Mouse (Mus musculus) kidney, adult 9 months (tissue): Measurements from ENCODE around the gene Etv4.

Experiments used
- DNase-seq: peaks from one replicate; pipeline ENCODE4 v3.0.0; 2022

The Etv4 gene

DNA sequence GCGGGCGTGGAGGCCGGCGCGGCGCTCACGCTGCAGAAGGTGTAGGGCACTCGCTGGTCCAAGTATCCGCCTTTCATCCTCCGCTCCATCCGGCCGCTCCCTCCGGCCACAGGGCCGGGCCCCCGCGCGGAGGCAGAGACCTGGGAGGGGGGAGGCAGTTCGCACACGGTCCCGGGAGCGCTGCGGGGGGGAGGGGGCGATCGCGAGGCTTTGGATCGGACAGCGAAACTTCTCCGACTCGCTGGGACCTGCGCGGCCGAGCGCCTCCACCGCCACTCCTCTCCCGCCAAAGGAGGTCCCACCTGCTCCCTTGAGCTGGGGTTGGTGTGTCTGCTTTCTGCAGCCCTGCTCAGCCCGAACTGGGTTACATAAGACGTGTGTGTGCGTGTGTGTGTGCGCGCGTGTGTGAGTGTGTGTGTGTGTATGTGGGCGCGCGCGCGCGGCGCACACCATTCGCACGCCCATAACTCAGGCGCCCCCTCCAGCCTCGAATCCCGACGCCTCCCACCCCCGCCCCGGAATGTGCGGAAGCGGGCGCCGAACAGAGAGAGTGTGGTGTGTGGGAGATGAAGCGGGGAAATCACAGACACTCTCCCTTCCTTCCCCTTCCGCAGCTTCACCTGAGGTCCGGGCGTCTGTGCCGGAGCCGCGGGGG lies 556 bp downstream of the Etv4 start:
- no peak for DNase-seq

DNA sequence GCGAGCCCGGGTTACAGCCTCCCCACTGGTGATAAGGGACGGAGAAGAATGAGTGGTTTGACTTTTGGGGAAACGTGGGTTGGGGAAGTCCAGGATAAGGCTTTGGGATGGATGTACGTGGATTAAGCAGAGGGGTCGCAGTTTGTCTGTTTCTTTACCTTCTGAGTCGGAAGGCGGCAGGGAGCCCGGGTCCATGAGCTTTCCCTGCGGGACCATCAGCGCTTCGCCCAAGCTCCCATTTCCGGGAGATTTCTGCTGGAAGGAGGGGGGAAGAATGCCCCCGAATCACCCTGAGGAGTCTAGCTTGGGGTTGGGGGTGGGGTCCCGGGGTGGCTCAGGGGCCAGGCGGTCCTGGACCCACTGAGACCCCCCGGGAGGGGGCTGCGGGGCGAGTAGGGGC lies 1.1 kb downstream of the Etv4 start:
- no peak for DNase-seq

DNA sequence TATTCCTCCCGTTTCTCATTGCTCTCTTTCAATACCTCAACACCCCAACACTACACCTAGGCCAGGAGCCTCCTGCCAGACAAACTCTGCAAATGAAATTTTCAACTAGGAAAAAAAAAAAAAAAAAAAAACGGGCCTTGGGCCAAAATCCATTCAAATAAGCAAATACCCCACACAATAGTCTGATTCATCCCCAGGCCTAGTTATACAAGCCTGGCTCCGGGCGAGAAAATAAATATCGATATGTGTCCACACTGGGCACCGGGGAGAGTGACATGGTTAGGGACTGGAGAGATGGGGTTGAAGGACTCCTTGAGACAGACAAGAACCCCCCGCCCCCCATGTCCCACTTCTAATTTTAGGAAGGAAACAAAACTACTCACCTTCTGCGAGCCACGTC lies 1.6 kb downstream of the Etv4 start:
- no peak for DNase-seq

DNA sequence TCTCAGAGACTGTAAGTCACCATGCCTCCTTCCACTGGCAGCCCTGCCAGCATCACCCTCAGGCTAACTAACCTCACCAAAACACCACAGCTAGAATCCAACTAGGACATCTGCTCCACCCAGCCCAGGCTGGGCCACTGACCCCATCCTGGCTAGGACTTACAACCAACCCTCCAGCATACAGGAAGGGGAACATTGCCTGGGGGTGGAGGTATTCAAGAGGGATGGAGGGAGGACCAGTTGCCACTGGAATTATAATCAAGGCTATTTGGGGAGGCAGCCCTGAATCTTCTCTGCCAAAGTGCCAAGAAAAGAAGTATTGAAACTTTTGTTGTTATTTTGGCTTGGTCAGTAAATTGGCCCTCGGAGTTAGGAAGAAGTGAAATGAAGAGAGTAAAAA lies 2.0 kb downstream of the Etv4 start:
- no peak for DNase-seq

DNA sequence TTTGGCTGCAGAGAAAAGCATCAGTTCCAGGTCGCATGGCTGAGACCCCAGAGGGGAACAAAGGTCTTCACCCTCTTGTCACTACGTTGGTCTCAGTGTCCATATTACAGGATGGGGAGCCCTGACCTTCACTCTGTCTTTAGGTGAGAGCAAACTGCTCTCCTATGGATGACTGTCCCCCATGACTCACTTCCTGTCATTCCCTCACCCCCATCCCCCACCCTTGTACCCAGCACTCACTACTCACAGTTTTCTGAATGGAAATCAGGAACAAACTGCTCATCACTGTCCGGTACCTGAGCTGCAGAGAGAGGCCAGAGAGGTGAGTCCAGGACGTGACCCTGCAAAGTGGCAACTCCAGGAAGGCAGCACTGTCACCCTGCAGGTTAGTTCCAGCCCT lies 8.3 kb downstream of the Etv4 start:
- DNase-seq = no peak

DNA sequence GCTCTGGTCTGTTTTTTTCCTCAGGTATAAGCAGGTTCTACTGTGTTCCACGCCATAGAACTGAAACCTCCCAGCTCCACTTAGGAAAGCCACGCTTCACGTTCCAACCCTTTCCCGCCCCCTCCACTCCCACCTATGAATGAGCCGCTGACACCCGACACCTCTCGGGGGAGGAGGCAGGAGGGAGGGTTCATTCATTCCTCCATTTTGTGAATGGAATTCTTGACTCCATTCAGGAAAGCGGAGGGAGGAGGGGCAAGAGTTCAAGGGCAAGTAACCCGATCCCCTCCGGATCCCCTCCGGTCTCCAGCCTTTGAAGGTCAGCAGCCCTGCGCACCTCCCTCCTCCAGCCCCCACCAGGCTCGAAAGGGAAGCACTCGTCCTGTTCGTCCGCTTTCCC lies 12.7 kb downstream of the Etv4 start:
- peak; percentile 70 for DNase-seq

DNA sequence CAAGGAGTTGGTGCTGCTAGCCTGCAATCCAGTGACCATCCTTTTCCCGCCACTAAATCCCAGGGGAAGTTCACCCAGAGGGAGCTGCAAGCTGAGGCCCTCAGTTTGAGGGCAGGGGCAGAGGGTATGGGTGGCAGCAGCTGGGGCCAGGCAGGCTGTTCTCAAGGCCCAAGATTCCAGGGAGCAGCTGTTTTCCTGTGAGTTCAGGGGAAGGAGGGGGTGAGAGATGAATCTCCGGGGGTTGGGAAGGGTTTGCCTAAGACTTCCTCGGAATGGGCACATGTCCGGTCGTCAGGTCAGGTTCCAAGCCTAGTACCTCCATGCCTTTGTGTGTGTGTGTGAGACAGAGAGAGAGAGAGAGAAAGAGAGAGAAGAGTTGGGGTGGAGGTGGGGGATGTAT lies 13.1 kb downstream of the Etv4 start:
- no peak for DNase-seq

DNA sequence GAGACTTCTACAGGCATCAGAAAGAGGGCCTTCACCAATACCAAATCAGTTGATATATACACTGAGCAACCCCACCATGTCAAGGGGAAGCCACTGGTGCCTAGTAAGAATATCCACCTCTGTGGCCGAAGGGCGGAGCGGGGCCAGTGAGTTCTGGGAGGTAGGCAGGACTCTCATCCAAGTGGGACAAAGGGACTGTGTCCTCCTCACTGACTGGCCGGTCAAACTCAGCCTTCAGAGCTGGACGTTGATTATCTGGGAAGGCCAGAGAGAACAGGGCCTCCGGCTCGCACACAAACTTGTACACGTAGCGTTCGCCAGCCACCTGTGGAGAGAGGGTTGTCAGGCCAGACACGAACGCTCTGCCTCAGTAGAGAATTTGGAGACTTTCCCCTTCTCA lies 14.9 kb downstream of the Etv4 start:
- DNase-seq = no peak

DNA sequence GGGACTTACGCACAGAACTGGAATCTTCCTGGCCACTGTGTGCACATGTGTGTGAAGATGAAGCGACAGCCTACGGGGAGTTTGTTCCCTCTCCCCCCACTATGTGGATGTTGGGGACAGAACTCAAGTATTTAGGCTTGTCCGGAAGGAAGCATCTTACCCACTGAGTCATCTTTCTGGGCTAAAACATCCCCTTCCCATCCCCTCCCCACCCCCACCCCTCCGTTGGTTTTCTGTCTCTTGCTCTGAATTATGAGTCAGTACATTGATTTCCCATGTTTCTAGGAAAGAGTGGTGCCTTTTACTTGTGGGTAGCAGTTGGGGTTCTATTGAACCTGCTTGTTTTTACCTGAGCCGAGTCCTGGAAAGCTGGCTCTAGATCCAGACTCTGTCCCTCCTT lies 16.4 kb downstream of the Etv4 start:
- no peak for DNase-seq

DNA sequence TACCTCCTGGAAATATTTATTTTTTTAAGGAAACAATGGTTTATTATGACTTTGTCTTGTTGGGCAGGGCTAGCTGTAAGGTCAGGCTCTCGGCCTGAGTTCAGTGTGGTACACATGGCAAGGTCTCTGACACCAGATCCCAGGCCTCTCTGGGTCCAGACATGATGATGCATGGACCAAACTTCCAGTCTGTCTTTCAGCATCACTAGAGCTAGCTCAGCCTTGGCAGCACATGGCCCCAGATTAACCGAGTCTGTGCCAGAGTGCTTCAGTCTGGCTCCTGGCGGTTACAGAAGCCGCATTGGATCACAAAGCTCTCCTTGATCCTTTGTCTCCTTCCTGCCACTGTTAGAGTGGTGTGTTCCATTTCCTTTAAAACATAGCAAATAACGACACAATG lies 17.8 kb downstream of the Etv4 start:
- DNase-seq = no peak

DNA sequence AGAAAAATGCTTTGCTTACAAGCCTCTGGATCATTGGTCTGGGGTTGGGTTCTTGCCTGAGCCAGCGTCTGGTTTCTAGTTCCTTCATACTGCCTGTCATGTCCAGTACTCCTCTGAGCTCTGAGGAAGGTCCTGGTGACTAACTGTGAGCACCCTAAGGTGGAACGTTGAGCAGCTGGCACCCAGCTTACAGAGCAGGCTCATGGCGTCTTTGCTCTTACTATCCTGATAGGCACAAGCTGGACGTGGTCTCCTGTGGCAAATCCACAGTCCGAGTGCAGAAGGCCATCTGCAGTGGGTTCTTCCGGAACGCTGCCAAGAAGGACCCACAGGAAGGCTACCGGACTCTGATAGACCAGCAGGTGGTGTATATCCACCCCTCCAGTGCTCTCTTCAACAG lies 20.6 kb downstream of the Etv4 start:
- DNase-seq = no peak

DNA sequence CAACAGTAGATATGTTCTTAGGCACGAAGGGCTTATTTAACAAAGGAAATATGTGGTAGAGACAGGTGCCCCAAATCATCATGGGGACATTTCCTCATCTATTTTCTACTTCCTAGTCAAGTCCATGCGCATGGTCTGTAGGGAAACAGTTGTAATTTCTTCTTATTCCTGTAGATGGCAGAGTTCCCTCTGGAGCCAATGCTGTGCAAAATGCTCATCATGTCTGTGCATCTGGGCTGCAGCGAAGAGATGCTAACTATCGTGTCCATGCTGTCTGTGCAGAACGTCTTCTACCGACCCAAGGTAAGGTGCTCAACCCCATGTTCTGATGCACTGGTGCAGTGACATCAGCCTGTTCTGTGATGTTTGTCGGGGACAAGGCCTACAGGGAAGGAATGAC lies 21.4 kb downstream of the Etv4 start:
- DNase-seq = peak; percentile 58

DNA sequence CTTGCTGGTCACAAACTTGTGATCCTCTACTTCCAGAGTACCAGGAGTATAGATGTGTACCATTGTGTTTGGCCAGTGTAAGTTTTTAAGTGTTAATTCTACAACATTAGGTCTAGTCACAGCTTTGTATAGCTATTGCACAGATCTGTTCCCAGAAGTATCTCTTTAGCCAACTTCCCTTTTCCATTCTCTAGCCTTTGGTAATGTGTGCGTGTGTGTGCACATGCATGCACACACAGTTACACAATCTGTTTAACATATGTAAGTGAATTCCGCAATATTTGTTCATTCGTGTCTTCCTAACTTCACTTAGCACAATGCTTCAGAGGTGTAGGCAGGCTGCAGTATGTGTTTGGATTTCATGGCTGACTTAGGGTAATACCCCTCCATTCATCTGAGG lies 25.6 kb downstream of the Etv4 start:
- DNase-seq = no peak

DNA sequence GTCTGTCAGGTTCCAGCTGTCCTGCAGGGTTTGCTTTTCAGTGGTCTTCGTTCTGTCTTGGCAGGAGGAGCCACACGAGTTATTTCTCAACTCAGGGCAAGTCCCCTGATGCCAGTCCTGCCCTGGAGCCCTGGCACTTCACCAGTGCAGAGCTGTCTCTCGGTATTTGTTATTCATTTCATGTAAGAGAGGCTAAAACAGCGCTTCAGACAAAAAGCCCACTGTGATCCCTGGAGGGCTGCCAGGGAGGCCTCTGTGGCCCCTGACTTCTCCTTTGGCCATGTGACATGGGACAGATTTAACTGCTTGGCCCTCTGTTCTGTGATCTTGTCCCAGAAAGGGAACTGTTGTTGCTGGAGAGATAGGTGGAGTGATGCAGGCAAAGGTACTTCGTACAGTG lies 26.7 kb downstream of the Etv4 start:
- no peak for DNase-seq

DNA sequence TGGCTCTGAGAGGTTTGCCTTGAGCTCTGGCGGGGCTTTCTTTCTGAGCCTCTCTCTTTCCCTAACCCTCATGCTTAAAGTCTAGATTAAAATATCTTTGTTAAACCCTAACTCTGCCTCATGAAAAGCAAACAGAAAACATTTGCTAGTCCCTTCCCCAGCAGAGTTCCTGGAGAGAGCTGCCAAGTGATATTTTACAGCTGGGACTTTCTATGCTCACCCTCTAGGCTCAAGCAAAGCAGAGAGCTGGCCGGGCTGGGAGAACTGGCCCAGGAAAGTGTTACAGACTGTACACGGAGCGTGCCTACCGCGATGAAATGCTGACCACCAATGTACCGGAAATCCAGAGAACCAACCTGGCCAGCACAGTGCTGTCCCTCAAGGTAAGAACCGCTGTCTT lies 27.8 kb downstream of the Etv4 start:
- DNase-seq = no peak

DNA sequence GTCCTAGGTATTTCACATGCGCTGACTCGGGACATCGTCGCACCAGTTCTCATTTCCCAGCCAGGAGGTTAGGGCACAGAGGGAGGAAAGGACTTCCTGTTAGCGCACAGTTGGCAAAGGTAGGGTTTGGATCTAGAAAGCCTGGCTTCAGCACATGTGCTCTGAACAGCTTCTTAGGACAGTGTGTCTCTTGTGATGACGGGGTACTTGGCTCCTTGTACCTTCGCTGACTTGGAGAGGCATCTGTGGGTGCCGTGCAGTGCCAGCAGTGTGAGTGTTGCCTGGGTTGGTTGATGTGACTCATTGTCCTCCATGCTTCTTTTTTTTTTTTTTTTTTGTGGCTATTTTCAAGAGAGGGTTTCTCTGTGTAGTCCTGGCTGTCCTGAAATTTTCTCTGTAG lies 28.6 kb downstream of the Etv4 start:
- DNase-seq = no peak

DNA sequence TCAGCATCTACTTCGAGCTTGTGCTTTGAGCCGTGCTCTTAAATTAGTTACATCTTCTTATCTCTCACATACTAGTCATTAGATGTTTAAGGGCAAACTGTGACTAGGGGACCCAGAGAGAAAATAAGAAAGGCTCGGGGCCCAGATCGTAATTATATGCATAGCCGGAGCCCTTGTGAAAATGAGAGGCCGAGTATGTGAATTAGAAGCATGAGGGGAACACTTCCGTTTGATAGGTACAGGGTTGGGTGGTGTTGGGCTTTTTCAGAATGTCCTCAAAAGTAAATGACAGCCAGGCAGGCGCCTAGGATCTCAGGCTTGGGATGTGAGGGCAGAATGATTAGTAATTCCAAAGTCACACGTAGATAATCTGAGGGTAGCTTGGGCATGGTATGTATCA lies 51.6 kb downstream of the Etv4 start:
- no peak for DNase-seq

DNA sequence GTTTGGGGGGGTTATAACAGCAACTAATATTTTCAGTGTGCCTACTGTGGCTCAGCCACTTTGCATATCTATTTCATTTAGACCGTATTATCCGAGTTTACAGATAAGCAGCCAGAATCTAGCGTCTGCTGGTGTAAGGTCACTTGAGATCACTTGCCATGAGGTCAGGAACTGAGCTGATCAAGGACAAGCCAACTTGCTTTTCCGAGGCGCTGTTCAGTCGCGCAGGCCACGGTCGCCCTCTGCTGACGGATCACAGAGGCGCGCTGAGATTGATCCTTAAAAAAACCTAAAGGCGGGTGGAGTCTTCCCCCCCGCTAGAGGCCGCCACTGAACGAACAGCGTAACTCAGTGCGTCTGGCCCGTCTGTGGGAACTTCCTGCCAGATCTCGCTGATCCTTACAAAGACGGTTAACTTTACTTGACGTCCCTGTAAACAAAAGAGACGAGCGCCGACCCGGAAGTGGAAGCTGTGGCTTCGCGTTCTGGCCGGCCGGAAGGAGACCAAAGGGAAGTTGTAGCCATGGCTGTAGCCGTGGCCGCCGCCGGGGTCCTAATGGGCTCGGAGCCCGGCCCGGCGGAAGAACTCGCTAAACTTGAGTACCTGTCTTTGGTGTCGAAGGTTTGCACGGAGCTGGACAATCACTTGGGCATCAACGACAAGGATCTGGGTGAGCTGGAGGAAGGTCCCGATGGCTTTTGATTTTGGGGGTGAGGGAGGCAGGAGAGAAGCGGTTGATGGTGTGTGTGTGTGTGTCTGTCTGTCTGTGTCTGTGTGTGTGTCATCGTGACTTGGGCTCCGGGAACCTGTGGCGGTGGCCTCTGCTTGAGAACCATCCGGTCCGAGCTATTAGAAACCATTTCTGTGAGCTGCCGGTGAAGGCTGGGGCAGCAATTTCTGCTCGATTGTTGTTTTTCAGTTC lies 52.4 kb downstream of the Etv4 start, which contains the start of gene Dhx8:
Gene Dhx8, plus strand, starts transcription at position 402 of the 923 bp plus-strand sequence.
- peak; percentile 99 for DNase-seq

DNA sequence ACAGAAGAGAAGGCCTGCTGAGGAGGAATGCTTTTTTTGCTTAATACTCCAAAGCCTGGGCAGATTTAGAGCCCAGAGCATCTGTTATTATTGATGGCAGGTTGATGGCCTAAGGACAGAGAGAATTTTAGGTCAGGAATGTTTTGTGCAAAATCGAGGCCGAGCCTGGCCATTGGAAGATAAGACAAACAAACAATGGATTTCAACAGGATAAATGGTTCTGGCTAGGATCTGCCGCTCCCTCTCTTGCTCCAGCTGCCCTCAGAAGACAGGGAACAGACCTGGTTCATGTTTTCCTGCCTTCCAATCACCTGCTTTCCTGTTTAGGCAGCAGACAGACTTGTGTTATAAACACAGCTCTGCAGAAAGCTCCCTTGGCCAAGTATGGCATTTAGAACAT lies 55.9 kb downstream of the Etv4 start:
- DNase-seq = no peak

DNA sequence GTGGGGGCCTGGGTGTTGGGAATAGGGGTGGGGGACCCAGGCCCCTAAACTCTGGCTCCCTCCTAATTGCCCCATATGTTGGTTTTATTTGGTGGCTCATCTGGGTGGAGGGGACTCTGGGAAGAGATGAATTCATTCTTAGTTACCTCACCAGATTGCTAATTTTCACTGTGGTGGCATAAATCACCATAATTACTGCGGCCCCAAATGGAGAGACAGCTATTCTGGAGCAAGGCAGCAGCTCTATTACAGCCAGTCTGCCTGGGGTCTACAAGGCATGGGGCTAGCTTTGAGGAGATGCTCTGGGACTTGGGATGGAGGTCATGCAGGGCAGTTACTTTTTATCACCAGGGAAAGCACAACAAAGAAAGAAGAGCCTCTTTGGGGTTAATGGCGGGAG lies 58.4 kb downstream of the Etv4 start:
- no peak for DNase-seq

DNA sequence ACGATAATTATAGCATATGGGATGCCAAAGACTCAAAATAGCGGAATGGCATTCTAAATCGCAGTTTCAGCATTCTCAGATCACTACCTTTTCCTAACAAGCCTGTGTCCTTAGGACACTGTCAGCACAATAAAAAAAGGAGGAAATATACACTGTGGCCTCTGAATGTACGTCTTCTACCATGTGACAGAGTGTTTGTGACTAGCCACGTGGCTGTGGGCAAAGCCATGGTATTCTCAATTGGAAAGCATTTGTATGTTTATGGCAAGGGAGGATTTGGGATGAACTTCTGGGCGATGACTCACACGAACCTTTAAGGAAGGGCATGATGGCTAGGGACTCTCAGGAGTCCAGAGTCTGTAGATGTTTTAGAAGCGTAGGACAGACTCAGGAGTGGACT lies 60.1 kb downstream of the Etv4 start:
- DNase-seq = no peak

DNA sequence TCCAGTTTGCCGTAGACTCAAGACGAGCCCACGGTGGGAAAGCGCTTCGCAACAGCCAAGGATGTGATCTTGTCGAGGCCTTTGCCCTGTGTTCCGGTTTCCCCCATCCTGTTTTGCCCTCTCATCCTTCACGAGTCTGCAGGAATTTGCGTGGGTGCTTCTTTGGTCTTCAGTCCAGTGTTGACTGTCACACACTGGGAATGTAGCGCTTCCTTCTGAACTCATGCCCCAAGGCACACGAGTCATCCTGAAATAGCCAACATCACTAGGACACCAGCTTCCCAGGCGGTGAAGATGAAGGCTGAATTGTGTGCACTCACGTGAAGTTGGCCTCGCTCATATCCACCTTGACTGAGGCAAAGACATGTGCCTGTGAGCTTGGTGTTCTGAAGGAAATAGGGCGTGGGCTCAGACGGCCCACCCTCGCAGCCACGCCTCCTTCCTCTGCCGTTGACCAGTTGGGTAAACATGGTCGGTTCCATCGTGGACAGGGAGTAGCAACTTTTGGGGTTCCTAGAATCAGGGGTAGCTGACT lies 65.1 kb downstream of the Etv4 start:
- DNase-seq = no peak
